Mouse (Mus musculus) MEL (cell line): Measurements from ENCODE around the gene Slc12a6. TPM values are rescaled to one million over a fixed set of nuclear protein-coding genes. Genes with fewer than 3 reads are reported as not detected.

Source experiments
- DNase-seq: peaks from one replicate; pipeline ENCODE4 v3.0.0; 2011; ENCODE audit warnings: low read depth, low spot score
- H3K27ac ChIP-seq: 2 replicates; pipeline ENCODE4 v1.5.1; 2012; ENCODE audit warnings: low read depth, mild to moderate bottlenecking, control low read depth, low read length, moderate library complexity; ENCODE audit not compliant: control insufficient read depth
- H3K27me3 ChIP-seq, 2 experiments: fragments of 150-350 bp in 1 of 2; sonication (generic) in 1 of 2; 2 replicates each; pipeline ENCODE4 v1.6.1; 2012; ENCODE audit warnings: low read length in 2 of 2, mild to moderate bottlenecking in 2 of 2, improper control_type of control experiment in 1 of 2, moderate library complexity in 1 of 2; ENCODE audit not compliant: insufficient read depth in 2 of 2, control insufficient read depth in 1 of 2
- H3K36me3 ChIP-seq, 2 experiments: 2 replicates each; pipeline ENCODE4 v1.6.1; 2012 to 2014; ENCODE audit warnings: low read length in 2 of 2, improper control_type of control experiment in 1 of 2, inconsistent platforms in 1 of 2, mild to moderate bottlenecking in 1 of 2; ENCODE audit not compliant: insufficient read depth in 2 of 2, control insufficient read depth in 1 of 2
- H3K4me1 ChIP-seq, 2 experiments: fragments of 150-350 bp in 1 of 2; sonication (generic) in 1 of 2; 2 replicates each; pipeline ENCODE4 v1.6.1; 2012; ENCODE audit warnings: low read length in 2 of 2, improper control_type of control experiment in 1 of 2, mild to moderate bottlenecking in 1 of 2; ENCODE audit not compliant: insufficient read depth in 2 of 2, control insufficient read depth in 1 of 2
- H3K4me3 ChIP-seq, 2 experiments: fragments of 150-350 bp in 1 of 2; sonication (generic) in 1 of 2; 2 replicates each; pipeline ENCODE4 v1.5.1; 2012; ENCODE audit warnings: low read depth in 2 of 2, low read length in 2 of 2, mild to moderate bottlenecking in 2 of 2, moderate library complexity in 2 of 2, control low read depth in 1 of 2, improper control_type of control experiment in 1 of 2; ENCODE audit not compliant: control insufficient read depth in 1 of 2, insufficient read depth in 1 of 2
- H3K79me2 ChIP-seq: 2 replicates; pipeline ENCODE4 v1.6.1; 2012; ENCODE audit warnings: mild to moderate bottlenecking, low read length, moderate library complexity; ENCODE audit not compliant: control insufficient read depth, poor library complexity, insufficient read depth
- H3K9ac ChIP-seq: 2 replicates; pipeline ENCODE4 v1.6.1; 2012; ENCODE audit warnings: low read depth, mild to moderate bottlenecking, control low read depth, low read length, moderate library complexity; ENCODE audit not compliant: control insufficient read depth, poor library complexity, severe bottlenecking
- H3K9me3 ChIP-seq: fragments of 150-350 bp; sonication (generic); replicated peaks from 2 replicates; pipeline ENCODE4 v1.6.1; 2012; ENCODE audit warnings: mild to moderate bottlenecking, low read length, improper control_type of control experiment, moderate library complexity; ENCODE audit not compliant: insufficient read depth
- BHLHE40 ChIP-seq: IDR thresholded peaks from 2 replicates; pipeline ENCODE4 v1.6.1; 2012; ENCODE audit warnings: low read depth, mild to moderate bottlenecking, inconsistent platforms, low read length, improper control_type of control experiment, borderline replicate concordance
- CHD2 ChIP-seq: IDR thresholded peaks from 2 replicates; pipeline ENCODE4 v1.6.1; 2011; ENCODE audit warnings: low read length, improper control_type of control experiment
- ELF1 ChIP-seq: IDR thresholded peaks from 2 replicates; pipeline ENCODE4 v1.6.1; 2014; ENCODE audit warnings: low read depth, mild to moderate bottlenecking, inconsistent platforms, low read length, improper control_type of control experiment, moderate library complexity
- EP300 ChIP-seq, 2 experiments: IDR thresholded peaks; 2 replicates each; pipeline ENCODE4 v1.6.1; 2011; ENCODE audit warnings: improper control_type of control experiment in 2 of 2, low read length in 2 of 2, low read depth in 1 of 2, mild to moderate bottlenecking in 1 of 2
- ETS1 ChIP-seq: IDR thresholded peaks from 2 replicates; pipeline ENCODE4 v1.6.1; 2012; ENCODE audit warnings: low read depth, mild to moderate bottlenecking, inconsistent platforms, low read length, improper control_type of control experiment, moderate library complexity
- GATA1 ChIP-seq: IDR thresholded peaks from 2 replicates; pipeline ENCODE4 v1.6.1; 2011; ENCODE audit warnings: low read depth, low read length, improper control_type of control experiment
- HCFC1 ChIP-seq: IDR thresholded peaks from 2 replicates; pipeline ENCODE4 v1.6.1; 2012; ENCODE audit warnings: low read depth, mild to moderate bottlenecking, inconsistent platforms, low read length, improper control_type of control experiment, moderate library complexity
- JUND ChIP-seq: IDR thresholded peaks from 2 replicates; pipeline ENCODE4 v1.6.1; 2011; ENCODE audit warnings: low read depth, mild to moderate bottlenecking, improper control_type of control experiment, low read length
- MAFK ChIP-seq: IDR thresholded peaks from 2 replicates; pipeline ENCODE4 v1.6.1; 2011; ENCODE audit warnings: low read depth, mild to moderate bottlenecking, low read length, improper control_type of control experiment, borderline replicate concordance
- MAX ChIP-seq: IDR thresholded peaks from 2 replicates; pipeline ENCODE4 v1.6.1; 2011; ENCODE audit warnings: low read length, improper control_type of control experiment
- MAZ ChIP-seq: IDR thresholded peaks from 2 replicates; pipeline ENCODE4 v1.6.1; 2012; ENCODE audit warnings: low read depth, mild to moderate bottlenecking, inconsistent platforms, low read length, improper control_type of control experiment
- MEF2A ChIP-seq: IDR thresholded peaks from 2 replicates; pipeline ENCODE4 v1.6.1; 2014; ENCODE audit warnings: low read depth, mild to moderate bottlenecking, inconsistent platforms, low read length, improper control_type of control experiment; ENCODE audit not compliant: poor library complexity, insufficient replicate concordance, severe bottlenecking; ENCODE audit errors: extremely low read depth
- POLR2A ChIP-seq, 2 experiments: IDR thresholded peaks; 2 replicates each; pipeline ENCODE4 v1.6.1; 2011 to 2012; ENCODE audit warnings: low read length in 2 of 2, mild to moderate bottlenecking in 2 of 2, control low read depth in 1 of 2, improper control_type of control experiment in 1 of 2, low read depth in 1 of 2, moderate library complexity in 1 of 2; ENCODE audit not compliant: control insufficient read depth in 1 of 2, insufficient read depth in 1 of 2, poor library complexity in 1 of 2
- RCOR1 ChIP-seq: IDR thresholded peaks from 2 replicates; pipeline ENCODE4 v1.6.1; 2012; ENCODE audit warnings: low read depth, mild to moderate bottlenecking, inconsistent platforms, low read length, improper control_type of control experiment
- SIN3A ChIP-seq: IDR thresholded peaks from 2 replicates; pipeline ENCODE4 v1.6.1; 2012; ENCODE audit warnings: low read length, improper control_type of control experiment, inconsistent platforms
- SMC3 ChIP-seq: IDR thresholded peaks from 2 replicates; pipeline ENCODE4 v1.6.1; 2011; ENCODE audit warnings: low read depth, low read length, improper control_type of control experiment
- TCF12 ChIP-seq: IDR thresholded peaks from 2 replicates; pipeline ENCODE4 v1.6.1; 2014; ENCODE audit warnings: low read depth, mild to moderate bottlenecking, inconsistent platforms, low read length, improper control_type of control experiment, moderate library complexity
- USF1 ChIP-seq: IDR thresholded peaks from 2 replicates; pipeline ENCODE4 v1.6.1; 2014; ENCODE audit warnings: low read depth, mild to moderate bottlenecking, inconsistent platforms, low read length, improper control_type of control experiment, moderate library complexity
- USF2 ChIP-seq, 2 experiments: IDR thresholded peaks; 2 replicates each; pipeline ENCODE4 v1.6.1; 2011 to 2012; ENCODE audit warnings: improper control_type of control experiment in 2 of 2, low read length in 2 of 2, borderline replicate concordance in 1 of 2, inconsistent platforms in 1 of 2, low read depth in 1 of 2, mild to moderate bottlenecking in 1 of 2; ENCODE audit not compliant: insufficient read depth in 1 of 2
- ZNF384 ChIP-seq: IDR thresholded peaks from 2 replicates; pipeline ENCODE4 v1.6.1; 2012; ENCODE audit warnings: low read depth, mild to moderate bottlenecking, inconsistent platforms, low read length, improper control_type of control experiment
- polyA plus RNA-seq, 2 experiments: library from polyadenylated mRNA; stranded (reverse) in 1 of 2; unstranded in 1 of 2; fragments of >175 nt in 1 of 2; fragments of >200 nt in 1 of 2; gene quantifications; 2 replicates each; pipeline versions ENCODE4 v1.2.1 to v1.2.4; 2012; ENCODE audit warnings: low replicate concordance in 2 of 2, low read depth in 1 of 2; ENCODE audit not compliant: insufficient read length in 2 of 2, insufficient read depth in 1 of 2, missing spikeins in 1 of 2
- total RNA-seq: library from RNA; depleted of rRNA; stranded (reverse); fragments of 300-350 nt; gene quantifications from 2 replicates; pipeline ENCODE4 v1.2.3, GENCODE M21; 2012

Gene Slc12a6
- total and polyA plus RNA-seq, 3 experiments, result 20.4 to 21.2 TPM; not detected in 1

GRCm38 (mm10) chr2:112232623-112233022 lies 33.0 kb upstream of the Slc12a6 start:
- Histone ChIP-seq H3K4me3 (no peak overlapping the region), H3K27me3 (peaks cover 6 to 14% of the 10 kb centered on the region in 2 experiments), H3K4me1 (no peaks in the 10 kb centered on the region; a peak in 1 of 4 replicates), H3K27ac (no peak overlapping the region), H3K9me3 (no peaks in the 10 kb centered on the region), H3K36me3 (no peaks in the 10 kb centered on the region), H3K9ac (no peak overlapping the region), H3K79me2 (no peaks in the 10 kb centered on the region)
- TF ChIP-seq USF1 (no peak), BHLHE40 (no peak), JUND (no peak), MAFK (no peak), ETS1 (no peak), CHD2 (no peak), MAX (no peak), RCOR1 (no peak), USF2 (IDR thresholded peaks at IDR 0.05; ENCODE audit: borderline replicate concordance in 1 of 2, insufficient read depth in 1 of 2, low read depth in 1 of 2, low read length in 2 of 2) (no peak), POLR2A (IDR thresholded peaks at IDR 0.05; ENCODE audit: control insufficient read depth in 1 of 2, insufficient read depth in 1 of 2, low read depth in 1 of 2, low read length in 2 of 2, poor library complexity in 1 of 2) (no peak), TCF12 (no peak), ELF1 (no peak), GATA1 (no peak), SIN3A (no peak), MAZ (no peak), SMC3 (no peak), HCFC1 (no peak), MEF2A (no peak), EP300 (IDR thresholded peaks at IDR 0.05; ENCODE audit: low read depth in 1 of 2, low read length in 2 of 2) (no peak)
- no peak for DNase-seq

GRCm38 (mm10) chr2:112236620-112237019 lies 29.0 kb upstream of the Slc12a6 start:
- Histone ChIP-seq H3K9ac (no peak overlapping the region), H3K79me2 (peaks cover 9% of the 10 kb centered on the region)

More at GRCm38 (mm10) chr2:112236620-112237019, 29.0 kb upstream of the Slc12a6 start:
- H3K4me3 ChIP-seq, result no peak overlapping the region
- H3K4me1 ChIP-seq, result peaks cover 0 to 10% of the 10 kb centered on the region in 2 experiments; a peak in 3 of 4 replicates
- peaks cover 0 to 3% of the 10 kb centered on the region in 2 experiments; a peak in 1 of 4 replicates for H3K36me3 ChIP-seq
- no peak for DNase-seq
- H3K27ac ChIP-seq, result no peak overlapping the region
- peaks cover 2 to 8% of the 10 kb centered on the region in 2 experiments for H3K27me3 ChIP-seq
- TF ChIP-seq ZNF384 (0 out of 2 replicates have a peak, but pooled peaks have one; percentile 9), CHD2 (no peak)
- H3K9me3 ChIP-seq, result no peaks in the 10 kb centered on the region
